Mouse (Mus musculus): ENCODE measurements around the gene Grtp1.

- TF ChIP-seq CTCF (IDR thresholded peaks at IDR 0.05; ENCODE audit: control insufficient read depth, insufficient read depth, insufficient replicate concordance, low read depth, low read length) (no peak), POLR2A (IDR thresholded peaks at IDR 0.05; ENCODE audit: control insufficient read depth, low read depth, low read length) (no peak)
These were observed at the start of gene Grtp1 for GRCm38 (mm10) chr8:13200301-13201012.

Data from testis, adult 2 months (tissue).